Mouse (Mus musculus): ENCODE results near the gene Capn15. TPM values are rescaled to one million over a fixed set of nuclear protein-coding genes. Genes with fewer than 3 reads are reported as not detected.

Gene Capn15
- polyA plus RNA-seq, 1 experiment from 2014 or later: 21.1 TPM

GRCm38 (mm10) chr17:25916931-25917647, 68.5 kb downstream of the Capn15 start:
- H3K4me3 ChIP-seq (replicated peaks; ENCODE audit: low read depth, low read length): no peak overlapping the region
- no peak overlapping the region for H3K9ac ChIP-seq (replicated peaks; ENCODE audit: low read length)
- ATAC-seq (ENCODE audit: low FRiP score, low TSS enrichment) (no peak), DNase-seq (no peak)
- 88% methylated on average over 8 of the region's 8 CpGs for WGBS
- H3K27ac ChIP-seq (replicated peaks; ENCODE audit: low read depth, low read length): no peak overlapping the region
- H3K27me3 ChIP-seq (ENCODE audit: control insufficient read depth, insufficient read depth, low read length): no peaks in the 10 kb centered on the region
- 0 out of 2 replicates have a peak, but pooled peaks cover 4% of the 10 kb centered on the region for H3K36me3 ChIP-seq (ENCODE audit: control insufficient read depth, insufficient read depth, low read length)
- no peaks in the 10 kb centered on the region for H3K9me3 ChIP-seq (ENCODE audit: control insufficient read depth, low read length)
- no peak overlapping the region for H3K4me2 ChIP-seq (ENCODE audit: low read length)
- H3K4me1 ChIP-seq (ENCODE audit: control insufficient read depth, insufficient read depth, low read length): peaks cover 12% of the 10 kb centered on the region

- H3K27me3 ChIP-seq (ENCODE audit: control insufficient read depth, insufficient read depth, low read length): no peaks in the 10 kb centered on the region
- H3K4me3 ChIP-seq (replicated peaks; ENCODE audit: low read depth, low read length): no peak overlapping the region
- no peak overlapping the region for H3K4me2 ChIP-seq (ENCODE audit: low read length)
- H3K36me3 ChIP-seq (ENCODE audit: control insufficient read depth, insufficient read depth, low read length): 0 out of 2 replicates have a peak, but pooled peaks cover 4% of the 10 kb centered on the region
- no peaks in the 10 kb centered on the region for H3K9me3 ChIP-seq (ENCODE audit: control insufficient read depth, low read length)
- peaks cover 12% of the 10 kb centered on the region for H3K4me1 ChIP-seq (ENCODE audit: control insufficient read depth, insufficient read depth, low read length)
- no peak for DNase-seq
- no peak overlapping the region for H3K9ac ChIP-seq (replicated peaks; ENCODE audit: low read length)
- no peak overlapping the region for H3K27ac ChIP-seq (replicated peaks; ENCODE audit: low read depth, low read length)
- no peak for ATAC-seq (ENCODE audit: low FRiP score, low TSS enrichment)
- WGBS: 86% methylated on average over 4 of the region's 4 CpGs
These were observed 71.3 kb downstream of the Capn15 start for GRCm38 (mm10) chr17:25914295-25914694.

GRCm38 (mm10) chr17:25913877-25914275, 71.7 kb downstream of the Capn15 start:
- 91% methylated on average over 1 of the region's 1 CpGs for WGBS
- Histone ChIP-seq H3K9me3 (ENCODE audit: control insufficient read depth, low read length) (no peaks in the 10 kb centered on the region), H3K36me3 (ENCODE audit: control insufficient read depth, insufficient read depth, low read length) (0 out of 2 replicates have a peak, but pooled peaks cover 4% of the 10 kb centered on the region), H3K4me1 (ENCODE audit: control insufficient read depth, insufficient read depth, low read length) (peaks cover 12% of the 10 kb centered on the region), H3K9ac (replicated peaks; ENCODE audit: low read length) (no peak overlapping the region), H3K27me3 (ENCODE audit: control insufficient read depth, insufficient read depth, low read length) (no peaks in the 10 kb centered on the region), H3K4me3 (replicated peaks; ENCODE audit: low read depth, low read length) (no peak overlapping the region), H3K4me2 (ENCODE audit: low read length) (no peak overlapping the region), H3K27ac (replicated peaks; ENCODE audit: low read depth, low read length) (no peak overlapping the region)
- DNase-seq (no peak), ATAC-seq (ENCODE audit: low FRiP score, low TSS enrichment) (no peak)

GRCm38 (mm10) chr17:25913186-25913876, 72.3 kb downstream of the Capn15 start:
- Histone ChIP-seq H3K4me2 (ENCODE audit: low read length) (no peak overlapping the region), H3K27me3 (ENCODE audit: control insufficient read depth, insufficient read depth, low read length) (no peaks in the 10 kb centered on the region), H3K9me3 (ENCODE audit: control insufficient read depth, low read length) (no peaks in the 10 kb centered on the region), H3K4me3 (replicated peaks; ENCODE audit: low read depth, low read length) (no peak overlapping the region), H3K27ac (replicated peaks; ENCODE audit: low read depth, low read length) (no peak overlapping the region), H3K4me1 (ENCODE audit: control insufficient read depth, insufficient read depth, low read length) (peaks cover 8% of the 10 kb centered on the region), H3K9ac (replicated peaks; ENCODE audit: low read length) (no peak overlapping the region), H3K36me3 (ENCODE audit: control insufficient read depth, insufficient read depth, low read length) (0 out of 2 replicates have a peak, but pooled peaks cover 4% of the 10 kb centered on the region)
- 91% methylated on average over 14 of the region's 14 CpGs for WGBS
- DNase-seq (no peak), ATAC-seq (ENCODE audit: low FRiP score, low TSS enrichment) (no peak)

- WGBS: 91% methylated on average over 4 of the region's 4 CpGs
- no peaks in the 10 kb centered on the region for H3K36me3 ChIP-seq (ENCODE audit: control insufficient read depth, insufficient read depth, low read length)
These were observed 73.8 kb downstream of the Capn15 start for GRCm38 (mm10) chr17:25911816-25912215.

More at GRCm38 (mm10) chr17:25911816-25912215, 73.8 kb downstream of the Capn15 start:
- no peak overlapping the region for H3K4me3 ChIP-seq (replicated peaks; ENCODE audit: low read depth, low read length)
- H3K27me3 ChIP-seq (ENCODE audit: control insufficient read depth, insufficient read depth, low read length): no peaks in the 10 kb centered on the region
- no peak overlapping the region for H3K9ac ChIP-seq (replicated peaks; ENCODE audit: low read length)
- ATAC-seq (ENCODE audit: low FRiP score, low TSS enrichment): no peak
- no peaks in the 10 kb centered on the region for H3K9me3 ChIP-seq (ENCODE audit: control insufficient read depth, low read length)
- H3K27ac ChIP-seq (replicated peaks; ENCODE audit: low read depth, low read length): no peak overlapping the region
- H3K4me1 ChIP-seq (ENCODE audit: control insufficient read depth, insufficient read depth, low read length): no peaks in the 10 kb centered on the region
- H3K4me2 ChIP-seq (ENCODE audit: low read length): no peak overlapping the region
- DNase-seq: no peak

Other genes starting within 250 kb of the Capn15 start
- gene Mslnl, start 249.8 kb downstream of the Capn15 start, polyA plus RNA-seq (2014; fragmentation: Nextera tagmentation; extraction: Ambion mirVana): not detected in 2 replicates
- 0.72 TPM in 1 of 2 replicates, not detected in the other for gene Msln, start 231.4 kb downstream of the Capn15 start, polyA plus RNA-seq (2014; fragmentation: Nextera tagmentation; extraction: Ambion mirVana)
- 32.7 and 33.3 TPM in 2 replicates for gene Narfl, start 212.0 kb downstream of the Capn15 start, polyA plus RNA-seq (2014; fragmentation: Nextera tagmentation; extraction: Ambion mirVana)
- 155 and 181 TPM in 2 replicates for gene Haghl, start 200.1 kb downstream of the Capn15 start, polyA plus RNA-seq (2014; fragmentation: Nextera tagmentation; extraction: Ambion mirVana)
- 0.18 and 0.20 TPM in 2 replicates for gene Ccdc78, start 199.2 kb downstream of the Capn15 start, polyA plus RNA-seq (2014; fragmentation: Nextera tagmentation; extraction: Ambion mirVana)
- gene Fam173a, start 192.9 kb downstream of the Capn15 start, polyA plus RNA-seq (2014; fragmentation: Nextera tagmentation; extraction: Ambion mirVana): 89.0 and 103 TPM in 2 replicates
- not detected in 2 replicates for gene AC134908.4, start 190.1 kb downstream of the Capn15 start, polyA plus RNA-seq (2014; fragmentation: Nextera tagmentation; extraction: Ambion mirVana)
- 5.8 and 9.7 TPM in 2 replicates for gene Metrn, start 188.7 kb downstream of the Capn15 start, polyA plus RNA-seq (2014; fragmentation: Nextera tagmentation; extraction: Ambion mirVana)
- gene Fbxl16, start 176.7 kb downstream of the Capn15 start, polyA plus RNA-seq (2014; fragmentation: Nextera tagmentation; extraction: Ambion mirVana): 37.2 and 39.8 TPM in 2 replicates
- 30.0 and 31.7 TPM in 2 replicates for gene Wdr24, start 162.2 kb downstream of the Capn15 start, polyA plus RNA-seq (2014; fragmentation: Nextera tagmentation; extraction: Ambion mirVana)
- 48.9 and 50.2 TPM in 2 replicates for gene Jmjd8, start 156.9 kb downstream of the Capn15 start, polyA plus RNA-seq (2014; fragmentation: Nextera tagmentation; extraction: Ambion mirVana)
- 310 and 386 TPM in 2 replicates for gene Stub1, start 152.4 kb downstream of the Capn15 start, polyA plus RNA-seq (2014; fragmentation: Nextera tagmentation; extraction: Ambion mirVana)
- 45.5 and 57.4 TPM in 2 replicates for gene Rhbdl1, start 148.5 kb downstream of the Capn15 start, polyA plus RNA-seq (2014; fragmentation: Nextera tagmentation; extraction: Ambion mirVana)
- 8.0 and 12.9 TPM in 2 replicates for gene Gm20683, start 144.0 kb downstream of the Capn15 start, polyA plus RNA-seq (2014; fragmentation: Nextera tagmentation; extraction: Ambion mirVana)
- 9.6 and 16.8 TPM in 2 replicates for gene Rhot2, start 140.9 kb downstream of the Capn15 start, polyA plus RNA-seq (2014; fragmentation: Nextera tagmentation; extraction: Ambion mirVana)
- gene Wdr90, start 124.3 kb downstream of the Capn15 start, polyA plus RNA-seq (2014; fragmentation: Nextera tagmentation; extraction: Ambion mirVana): 14.4 and 17.1 TPM in 2 replicates
- gene Mcrip2, start 117.0 kb downstream of the Capn15 start, polyA plus RNA-seq (2014; fragmentation: Nextera tagmentation; extraction: Ambion mirVana): 13.9 and 19.3 TPM in 2 replicates
- 58.2 and 75.9 TPM in 2 replicates for gene Mettl26, start 110.7 kb downstream of the Capn15 start, polyA plus RNA-seq (2014; fragmentation: Nextera tagmentation; extraction: Ambion mirVana)
- gene Wfikkn1, start 104.9 kb downstream of the Capn15 start, polyA plus RNA-seq (2014; fragmentation: Nextera tagmentation; extraction: Ambion mirVana): 0.61 and 0.70 TPM in 2 replicates
- 29.4 and 46.9 TPM in 2 replicates for gene Rab40c, start 66.1 kb downstream of the Capn15 start, polyA plus RNA-seq (2014; fragmentation: Nextera tagmentation; extraction: Ambion mirVana)
- 53.6 and 57.9 TPM in 2 replicates for gene Pigq, start 40.9 kb downstream of the Capn15 start, polyA plus RNA-seq (2014; fragmentation: Nextera tagmentation; extraction: Ambion mirVana)
- gene Nhlrc4, start 40.8 kb downstream of the Capn15 start, polyA plus RNA-seq (2014; fragmentation: Nextera tagmentation; extraction: Ambion mirVana): 0.16 and 0.32 TPM in 2 replicates
- gene A930017K11Rik, start 33.2 kb downstream of the Capn15 start, polyA plus RNA-seq (2014; fragmentation: Nextera tagmentation; extraction: Ambion mirVana): 3.3 and 5.2 TPM in 2 replicates
- 27.4 and 28.6 TPM in 2 replicates for gene Rab11fip3, start 83.8 kb upstream of the Capn15 start, polyA plus RNA-seq (2014; fragmentation: Nextera tagmentation; extraction: Ambion mirVana)
- gene Decr2, start 104.5 kb upstream of the Capn15 start, polyA plus RNA-seq (2014; fragmentation: Nextera tagmentation; extraction: Ambion mirVana): 21.0 and 21.5 TPM in 2 replicates
- gene Nme4, start 109.8 kb upstream of the Capn15 start, polyA plus RNA-seq (2014; fragmentation: Nextera tagmentation; extraction: Ambion mirVana): 17.5 and 23.7 TPM in 2 replicates
- gene Tmem8, start 127.5 kb upstream of the Capn15 start, polyA plus RNA-seq (2014; fragmentation: Nextera tagmentation; extraction: Ambion mirVana): 2.4 and 2.9 TPM in 2 replicates
- gene Mrpl28, start 137.7 kb upstream of the Capn15 start, polyA plus RNA-seq (2014; fragmentation: Nextera tagmentation; extraction: Ambion mirVana): 170 and 190 TPM in 2 replicates
- 13.4 and 16.9 TPM in 2 replicates for gene Axin1, start 152.9 kb upstream of the Capn15 start, polyA plus RNA-seq (2014; fragmentation: Nextera tagmentation; extraction: Ambion mirVana)
- gene Pdia2, start 213.3 kb upstream of the Capn15 start, polyA plus RNA-seq (2014; fragmentation: Nextera tagmentation; extraction: Ambion mirVana): not detected in 2 replicates
- 2.6 and 5.2 TPM in 2 replicates for gene Rgs11, start 217.2 kb upstream of the Capn15 start, polyA plus RNA-seq (2014; fragmentation: Nextera tagmentation; extraction: Ambion mirVana)
- 72.7 and 124 TPM in 2 replicates for gene Arhgdig, start 222.0 kb upstream of the Capn15 start, polyA plus RNA-seq (2014; fragmentation: Nextera tagmentation; extraction: Ambion mirVana)